Mouse (Mus musculus): Measurements from ENCODE around the gene Usp38. TPM values are rescaled to one million over a fixed set of nuclear protein-coding genes. Genes with fewer than 3 reads are reported as not detected.
"Not testable (repeated sequence)": the region's sequence is repeated elsewhere in the genome, so short reads cannot be mapped to it uniquely, and the experiment has no call there.

The Usp38 gene
- total RNA-seq (2022), result 10 to 100 TPM; 20.2 to 22.7 (median 21.7) TPM

GRCm38 (mm10) chr8:81014789-81015699 is at the start of gene Usp38:
Usp38 (minus strand) TSS chr8:81014928.
- peak; percentile 98 to 99 for DNase-seq (ENCODE audit: low spot score in 2 of 2)

- DNase-seq (ENCODE audit: low spot score in 2 of 2), result no peak
Observed at GRCm38 (mm10) chr8:81062566-81062965, 47.8 kb upstream of the Usp38 start.

GRCm38 (mm10) chr8:81061950-81062349 is 47.2 kb upstream of the Usp38 start:
- no peak for DNase-seq (ENCODE audit: low spot score in 2 of 2)

- DNase-seq (ENCODE audit: low spot score in 2 of 2), result no peak
Observed at GRCm38 (mm10) chr8:81044201-81044600, 29.5 kb upstream of the Usp38 start.

- DNase-seq (ENCODE audit: low spot score in 2 of 2), result no peak
Observed at GRCm38 (mm10) chr8:81027991-81028390, 13.3 kb upstream of the Usp38 start.

GRCm38 (mm10) chr8:81017548-81017947 is 2.8 kb upstream of the Usp38 start:
- not testable (repeated sequence) for DNase-seq (ENCODE audit: low spot score in 2 of 2)

- DNase-seq (ENCODE audit: low spot score in 2 of 2), result peak; percentile 10 to 11
Observed at GRCm38 (mm10) chr8:81013811-81014530, 757 bp downstream of the Usp38 start.

GRCm38 (mm10) chr8:81012699-81013098 is 2.0 kb downstream of the Usp38 start:
- no peak for DNase-seq (ENCODE audit: low spot score in 2 of 2)

- no peak for DNase-seq (ENCODE audit: low spot score in 2 of 2)
Observed at GRCm38 (mm10) chr8:81012031-81012560, 2.6 kb downstream of the Usp38 start.

GRCm38 (mm10) chr8:81010386-81010785 is 4.3 kb downstream of the Usp38 start:
- DNase-seq (ENCODE audit: low spot score in 2 of 2), result no peak

- DNase-seq (ENCODE audit: low spot score in 2 of 2), result no peak
Observed at GRCm38 (mm10) chr8:81005114-81005513, 9.6 kb downstream of the Usp38 start.

- no peak for DNase-seq (ENCODE audit: low spot score in 2 of 2)
Observed at GRCm38 (mm10) chr8:80996632-80997031, 18.1 kb downstream of the Usp38 start.

GRCm38 (mm10) chr8:80991937-80992336 is 22.8 kb downstream of the Usp38 start:
- no peak for DNase-seq (ENCODE audit: low spot score in 2 of 2)

- peak in 1 of 2 experiments; percentile 9 for DNase-seq (ENCODE audit: low spot score in 2 of 2)
Observed at GRCm38 (mm10) chr8:80982829-80983228, 31.9 kb downstream of the Usp38 start.

GRCm38 (mm10) chr8:80981696-80982095 is 33.0 kb downstream of the Usp38 start:
- no peak for DNase-seq (ENCODE audit: low spot score in 2 of 2)

- DNase-seq (ENCODE audit: low spot score in 2 of 2), result no peak
Observed at GRCm38 (mm10) chr8:80980063-80980462, 34.7 kb downstream of the Usp38 start.

GRCm38 (mm10) chr8:80977231-80977630 is 37.5 kb downstream of the Usp38 start:
- no peak for DNase-seq (ENCODE audit: low spot score in 2 of 2)

GRCm38 (mm10) chr8:80971150-80971549 is 43.6 kb downstream of the Usp38 start:
- no peak for DNase-seq (ENCODE audit: low spot score in 2 of 2)

- DNase-seq (ENCODE audit: low spot score in 2 of 2), result no peak
Observed at GRCm38 (mm10) chr8:80970000-80970685, 44.6 kb downstream of the Usp38 start.

- DNase-seq (ENCODE audit: low spot score in 2 of 2), result no peak
Observed at GRCm38 (mm10) chr8:80969423-80969822, 45.3 kb downstream of the Usp38 start.

- no peak for DNase-seq (ENCODE audit: low spot score in 2 of 2)
Observed at GRCm38 (mm10) chr8:80963095-80963494, 51.6 kb downstream of the Usp38 start.

GRCm38 (mm10) chr8:80962592-80962983 is 52.1 kb downstream of the Usp38 start:
- no peak for DNase-seq (ENCODE audit: low spot score in 2 of 2)
